Mouse (Mus musculus) CD8-positive naive resting alpha-beta T cell, adult 2 months (primary cell): ENCODE data around the gene Taar5.
A peak's percentile ranks its signal among the peaks of the same experiment; 100 is the strongest.

Source experiments
- DNase-seq, 2 experiments: peaks; one replicate each; pipeline ENCODE4 v3.0.0; 2022; ENCODE audit warnings: low read depth in 2 of 2, low spot score in 2 of 2

Taar5 gene

DNA sequence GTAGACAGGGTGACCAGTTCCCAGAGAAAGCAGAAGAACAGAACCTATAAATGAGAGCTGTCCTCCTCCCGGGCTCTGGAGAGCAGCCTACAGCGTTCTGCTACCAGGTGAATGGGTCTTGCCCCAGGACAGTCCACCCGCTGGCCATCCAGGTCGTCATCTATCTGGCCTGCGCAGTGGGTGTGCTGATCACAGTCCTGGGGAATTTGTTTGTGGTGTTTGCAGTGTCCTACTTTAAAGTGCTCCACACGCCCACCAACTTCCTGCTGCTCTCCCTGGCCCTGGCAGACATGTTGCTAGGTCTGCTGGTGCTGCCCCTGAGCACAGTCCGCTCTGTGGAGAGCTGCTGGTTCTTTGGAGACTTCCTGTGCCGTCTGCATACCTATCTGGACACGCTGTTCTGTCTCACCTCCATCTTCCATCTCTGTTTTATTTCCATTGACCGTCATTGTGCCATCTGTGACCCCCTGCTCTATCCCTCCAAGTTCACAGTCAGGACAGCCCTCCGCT, at the start of gene Taar5:
Taar5 (plus strand) TSS at position 51 of the 510 bp plus-strand sequence.
- DNase-seq, result no peak

- DNase-seq, result no peak
Measured at GRCm38 (mm10) chr10:23922468-23922867, 48.0 kb upstream of the Taar5 start.

GRCm38 (mm10) chr10:23923941-23924340, 46.6 kb upstream of the Taar5 start:
- DNase-seq, result no peak

GRCm38 (mm10) chr10:23937613-23938012, 32.9 kb upstream of the Taar5 start:
- no peak for DNase-seq

GRCm38 (mm10) chr10:23938312-23938711, 32.2 kb upstream of the Taar5 start, which contains the start of gene Taar2:
Gene Taar2 (plus strand): TSS chr10:23938572.
- DNase-seq, result no peak

DNA sequence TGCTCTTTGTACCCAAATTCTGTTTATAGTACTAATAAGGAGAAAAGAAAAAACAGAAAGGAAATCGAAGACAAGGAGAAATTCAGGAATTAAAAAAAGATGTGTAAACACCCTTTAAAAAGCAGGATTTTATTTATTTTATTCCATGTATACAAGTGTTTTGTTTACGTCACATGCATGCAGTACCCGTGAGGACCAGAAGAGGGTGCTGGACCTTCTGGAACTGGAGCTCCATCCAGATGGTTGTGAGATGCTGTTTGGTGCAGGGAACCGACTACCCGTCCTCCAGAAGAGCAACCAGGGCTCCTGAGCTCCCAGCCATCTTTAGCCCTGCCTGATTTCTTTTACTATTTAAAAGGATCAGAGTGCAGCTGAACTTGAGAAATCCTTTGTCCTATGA, 28.0 kb upstream of the Taar5 start:
- DNase-seq, result no peak

- DNase-seq, result no peak
Measured at GRCm38 (mm10) chr10:23948026-23948425, 22.5 kb upstream of the Taar5 start.

GRCm38 (mm10) chr10:23949508-23950005, 20.9 kb upstream of the Taar5 start, which contains the start of gene Taar3:
Gene Taar3 (plus strand): TSS chr10:23949558.
- DNase-seq, result no peak

DNA sequence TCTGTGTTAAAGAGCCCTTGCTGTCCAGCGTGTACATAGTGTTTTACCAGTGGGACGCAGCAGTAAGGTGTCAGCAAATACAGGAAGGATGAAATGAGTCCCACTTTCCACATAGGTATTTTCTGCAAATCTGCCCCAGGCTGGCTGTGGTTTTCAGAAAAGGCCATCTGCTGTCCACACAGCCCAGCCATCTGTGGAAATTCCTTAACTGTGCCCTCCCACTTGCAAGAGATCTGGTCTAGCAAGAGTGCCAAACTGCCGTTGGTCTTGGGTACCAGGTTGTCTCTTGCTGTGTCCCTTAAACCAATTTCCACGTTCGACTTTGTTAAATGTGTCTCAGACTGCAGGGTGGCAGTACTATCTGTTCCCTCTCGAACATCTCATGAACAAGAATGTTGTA, 18.8 kb upstream of the Taar5 start:
- no peak for DNase-seq

- DNase-seq, result no peak
Measured at GRCm38 (mm10) chr10:23959071-23959470, 11.4 kb upstream of the Taar5 start.

DNA sequence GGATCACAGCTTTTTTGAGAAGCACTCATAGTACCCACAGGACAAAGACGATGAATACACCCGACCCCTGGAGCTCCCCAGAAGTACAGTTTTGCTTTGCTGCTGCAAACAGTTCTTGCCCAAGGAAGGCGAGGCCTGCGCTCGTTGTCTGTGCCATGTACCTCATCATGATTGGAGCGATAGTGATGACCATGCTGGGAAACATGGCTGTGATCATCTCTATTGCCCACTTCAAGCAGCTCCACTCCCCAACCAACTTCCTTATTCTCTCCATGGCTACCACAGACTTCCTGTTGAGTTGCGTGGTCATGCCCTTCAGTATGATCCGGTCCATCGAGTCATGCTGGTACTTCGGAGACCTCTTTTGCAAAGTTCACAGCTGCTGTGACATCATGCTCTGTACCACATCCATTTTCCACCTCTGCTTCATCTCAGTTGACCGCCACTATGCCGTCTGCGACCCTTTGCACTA, 10.0 kb upstream of the Taar5 start, which contains the start of gene Taar4:
Taar4 (plus strand) TSS at position 51 of the 472 bp plus-strand sequence.
- DNase-seq, result no peak

DNA sequence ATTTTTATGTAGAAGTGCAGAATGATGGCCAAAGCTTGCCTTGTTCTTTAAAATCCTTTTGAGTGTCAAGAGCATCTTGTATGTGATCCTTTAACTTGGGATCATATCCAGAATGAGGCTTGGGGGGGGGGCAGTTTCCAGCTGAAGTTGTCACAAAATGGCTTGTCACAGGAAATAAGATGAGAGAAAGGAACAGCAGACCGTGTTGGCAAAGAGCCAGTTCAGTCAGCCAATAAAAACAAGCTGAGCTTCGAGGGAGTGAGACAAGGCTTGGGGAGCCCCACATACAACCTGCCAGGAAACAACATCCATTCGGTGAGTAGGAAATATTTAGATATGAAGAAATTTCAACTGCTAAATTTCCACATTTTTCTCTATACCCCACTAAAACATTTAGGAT, 7.1 kb upstream of the Taar5 start:
- no peak for DNase-seq

DNA sequence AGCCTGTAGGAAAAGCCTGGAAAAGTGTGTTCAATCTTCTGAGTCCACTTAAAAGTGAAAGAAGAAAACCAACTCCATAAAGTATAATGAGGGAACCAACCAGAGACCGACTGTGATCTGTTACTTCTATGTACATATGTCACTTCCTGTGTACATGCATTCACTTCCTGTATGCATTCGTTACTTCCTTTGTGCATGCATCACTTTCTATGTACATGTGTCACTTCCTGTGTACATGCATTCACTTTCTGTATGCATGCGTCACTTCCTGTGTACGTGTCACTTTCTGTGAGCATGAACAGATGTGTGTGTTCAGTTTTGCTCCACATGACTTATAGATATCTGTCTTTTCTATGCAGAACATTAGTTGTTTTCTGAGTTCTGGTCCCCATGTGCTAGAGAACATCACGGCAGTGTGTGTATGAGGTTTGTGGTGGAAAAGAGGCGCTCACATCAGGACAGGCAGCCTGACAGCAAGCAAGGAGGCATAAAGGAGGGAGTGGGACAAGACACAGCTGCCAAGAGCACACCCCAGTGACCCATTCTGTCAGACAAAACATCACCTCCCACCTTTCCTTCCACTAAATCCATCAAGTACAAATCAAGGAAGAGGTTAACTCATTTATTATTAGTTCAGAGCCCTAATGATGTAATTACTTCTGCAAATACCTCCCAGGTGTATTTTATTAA, 5.4 kb upstream of the Taar5 start:
- DNase-seq, result no peak

- no peak for DNase-seq
Measured at GRCm38 (mm10) chr10:23971256-23971655, 750 bp downstream of the Taar5 start.

- DNase-seq, result no peak
Measured at GRCm38 (mm10) chr10:23977958-23978357, 7.5 kb downstream of the Taar5 start.

DNA sequence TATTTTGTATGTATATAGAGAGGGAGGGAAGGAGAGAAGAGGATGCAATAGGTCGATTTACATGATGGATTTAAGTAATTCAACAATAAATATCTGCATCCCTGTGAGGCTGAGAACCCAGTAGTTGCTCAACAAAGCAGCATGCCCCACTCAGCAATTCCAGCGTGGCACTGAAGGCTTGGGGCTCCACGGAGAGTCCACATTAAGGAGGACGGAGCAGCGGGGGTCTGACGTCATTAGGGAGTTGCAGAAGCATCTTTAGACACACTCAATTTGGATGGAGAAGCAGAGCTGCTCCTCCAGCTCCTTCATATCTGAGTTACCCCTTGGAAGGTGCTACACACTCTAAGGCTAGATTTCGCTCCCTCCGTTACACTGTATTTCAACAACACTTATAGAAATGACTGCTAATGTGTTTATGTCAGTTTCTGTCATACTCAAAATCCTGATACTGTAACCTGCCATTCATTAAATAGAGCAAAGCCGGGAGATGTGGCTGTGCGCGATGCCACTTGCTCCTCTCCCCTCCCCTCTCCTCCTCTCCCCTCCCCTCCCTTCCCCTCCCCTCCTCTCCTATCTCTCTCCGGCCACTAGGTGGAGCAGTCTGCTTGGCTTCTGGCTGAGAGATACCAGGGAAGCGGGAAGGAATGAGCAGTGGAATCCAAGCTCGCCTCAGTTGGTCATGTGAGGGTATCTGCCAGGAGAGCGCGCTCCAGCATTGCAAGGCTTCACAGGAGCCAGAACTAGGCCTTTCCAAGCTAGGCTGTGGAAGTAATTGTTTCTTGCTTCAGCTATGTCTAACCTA, 8.6 kb downstream of the Taar5 start:
- peak; percentile 9 to 11 for DNase-seq

- DNase-seq, result no peak
Measured at GRCm38 (mm10) chr10:23985546-23985945, 15.0 kb downstream of the Taar5 start, which contains the start of gene Taar6. Gene Taar6 (minus strand): TSS chr10:23985646.

GRCm38 (mm10) chr10:23986419-23986818, 15.9 kb downstream of the Taar5 start:
- no peak for DNase-seq

GRCm38 (mm10) chr10:23993381-23993780, 22.9 kb downstream of the Taar5 start, which contains the start of gene Taar7a:
Gene Taar7a (minus strand): TSS chr10:23993481.
- DNase-seq, result no peak

GRCm38 (mm10) chr10:23999639-24000038, 29.1 kb downstream of the Taar5 start, which contains the start of gene Taar7b:
Gene Taar7b (plus strand): TSS chr10:23999939.
- DNase-seq, result no peak

DNA sequence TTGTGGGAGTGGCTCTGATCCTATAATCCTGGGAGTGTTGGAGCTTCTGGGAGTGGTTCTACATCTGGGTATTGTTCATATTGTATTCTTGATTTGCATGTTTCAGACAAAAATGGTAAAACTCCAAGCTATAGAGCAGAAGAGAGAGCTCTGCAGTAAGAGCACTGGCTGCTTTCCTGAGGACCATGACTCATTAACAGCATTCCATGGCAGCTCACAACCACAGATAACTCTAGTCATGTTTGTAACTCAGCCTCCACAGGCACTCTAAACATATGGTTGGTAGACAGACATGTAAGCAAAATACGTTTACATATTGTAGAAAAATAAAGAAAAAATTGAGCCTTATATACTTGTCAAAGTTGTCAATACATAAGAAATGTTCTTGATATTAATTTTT, 35.9 kb downstream of the Taar5 start:
- no peak for DNase-seq
